In the genomic region with DNA sequence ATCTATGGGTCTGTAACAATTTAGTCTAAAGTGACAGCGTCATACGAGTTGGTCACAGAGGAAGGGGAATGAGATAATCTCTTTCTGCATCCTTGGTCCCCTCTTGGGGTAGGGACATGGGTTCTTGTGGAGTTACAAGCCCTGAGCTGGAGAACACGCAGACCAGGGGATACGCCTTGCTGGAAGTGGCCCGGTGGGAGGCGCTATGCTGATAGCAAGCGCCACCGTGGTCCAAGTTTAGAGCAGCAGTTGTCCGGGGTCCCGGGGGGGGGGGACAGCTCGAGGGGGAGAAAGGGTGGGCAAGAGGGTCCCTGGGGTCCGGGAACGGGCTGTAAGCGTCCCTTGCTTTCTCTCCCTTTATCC, we compare ENCODE assay signal across 8 mouse cellular contexts. TPM values are rescaled to one million over a fixed set of nuclear protein-coding genes. Genes with fewer than 3 reads are reported as not detected.
A peak's percentile ranks its signal among the peaks of the same experiment; 100 is the strongest.
DNase-seq lines count a peak whose midpoint lies in the region; ATAC-seq and TF ChIP-seq lines count a peak whose summit lies in the region.

No protein-coding gene starts in this region.

- WGBS in embryonic facial prominence, embryonic 10.5 days: 2% methylated on average over 14 of the region's 14 CpGs
- WGBS in limb, embryonic 12.5 days: 1% methylated on average over 14 of the region's 14 CpGs
- whole genome bisulfite sequencing in midbrain, embryonic 15.5 days: 2% methylated on average over 14 of the region's 14 CpGs

- peak overlapping the region; percentile 92 for H3K27ac ChIP-seq in embryonic facial prominence, embryonic 10.5 days (replicated peaks)
- H3K27ac ChIP-seq in limb, embryonic 12.5 days: no peak overlapping the region; the same call in 1 of the 2 replicates
- H3K27ac ChIP-seq in midbrain, embryonic 15.5 days: peak overlapping the region; percentile 87

- peak; percentile 58 for DNase-seq in adrenal gland, postnatal 14 days
- DNase-seq in adrenal gland, adult 18-20 months (ENCODE audit: low spot score in 2 of 2): no peak
- DNase-seq in embryonic facial prominence, embryonic 10.5 days (ENCODE audit: low spot score): no peak
- peak; percentile 27 for DNase-seq in heart, postnatal 25 days (ENCODE audit: low spot score)
- DNase-seq in ovary, postnatal 10 days (ENCODE audit: low spot score): no peak

- peaks cover 14% of the 10 kb centered on the region for H3K4me1 ChIP-seq in E14TG2a.4 (replicated peaks; ENCODE audit: low read depth, low read length)
- H3K4me1 ChIP-seq in embryonic facial prominence, embryonic 10.5 days: peaks cover 54% of the 10 kb centered on the region
- H3K4me1 ChIP-seq in limb, embryonic 12.5 days (replicated peaks): peaks cover 18% of the 10 kb centered on the region
- H3K4me1 ChIP-seq in midbrain, embryonic 15.5 days: peaks cover 30% of the 10 kb centered on the region

- H3K4me3 ChIP-seq in E14TG2a.4 (replicated peaks; ENCODE audit: low read length): peak overlapping the region; percentile 88
- peak overlapping the region; percentile 73 for H3K4me3 ChIP-seq in embryonic facial prominence, embryonic 10.5 days
- peak overlapping the region; percentile 87 for H3K4me3 ChIP-seq in limb, embryonic 12.5 days (replicated peaks)
- peak overlapping the region; percentile 57 for H3K4me3 ChIP-seq in midbrain, embryonic 15.5 days

- no peaks in the 10 kb centered on the region for H3K36me3 ChIP-seq in E14TG2a.4 (ENCODE audit: insufficient read depth, low read length)
- H3K36me3 ChIP-seq in embryonic facial prominence, embryonic 10.5 days (replicated peaks): no peaks in the 10 kb centered on the region
- no peaks in the 10 kb centered on the region for H3K36me3 ChIP-seq in limb, embryonic 12.5 days
- no peaks in the 10 kb centered on the region for H3K36me3 ChIP-seq in midbrain, embryonic 15.5 days (replicated peaks)

- H3K9ac ChIP-seq in limb, embryonic 12.5 days (replicated peaks): peak overlapping the region; percentile 90
- H3K9ac ChIP-seq in midbrain, embryonic 15.5 days: peak overlapping the region; percentile 74

- peak; percentile 16; the same call in 1 of the 2 replicates for TF ChIP-seq CTCF in E14TG2a.4 (conservative IDR thresholded peaks at IDR 0.05; ENCODE audit: low read length)

- H3K9me3 ChIP-seq in E14TG2a.4 (ENCODE audit: low read length): no peaks in the 10 kb centered on the region
- no peaks in the 10 kb centered on the region for H3K9me3 ChIP-seq in embryonic facial prominence, embryonic 10.5 days
- no peaks in the 10 kb centered on the region for H3K9me3 ChIP-seq in limb, embryonic 12.5 days
- H3K9me3 ChIP-seq in midbrain, embryonic 15.5 days: no peaks in the 10 kb centered on the region

- peak overlapping the region; percentile 76 for H3K4me2 ChIP-seq in limb, embryonic 12.5 days
- peak overlapping the region; percentile 70 for H3K4me2 ChIP-seq in midbrain, embryonic 15.5 days

- intact Hi-C loops in heart, postnatal 25 days (cut with DNase I): loop anchor here (1.0 to 2.0 kb wide), 2 partner anchors 58 to 70 kb away; no protein-coding TSS in a partner anchor

- H3K27me3 ChIP-seq in E14TG2a.4 (ENCODE audit: insufficient read depth, low read length): peaks cover 57% of the 10 kb centered on the region
- H3K27me3 ChIP-seq in embryonic facial prominence, embryonic 10.5 days (replicated peaks; ENCODE audit: low read depth, poor library complexity, severe bottlenecking): peaks cover 17% of the 10 kb centered on the region
- peaks cover 13% of the 10 kb centered on the region; the same call in 1 of the 2 replicates for H3K27me3 ChIP-seq in limb, embryonic 12.5 days
- H3K27me3 ChIP-seq in midbrain, embryonic 15.5 days (replicated peaks): no peaks in the 10 kb centered on the region

- ATAC-seq in limb, embryonic 12.5 days (ENCODE audit: insufficient number of reproducible peaks, insufficient read depth, low FRiP score, low TSS enrichment, low read depth): peak; percentile 16; the same call in 1 of the 2 replicates
- ATAC-seq in midbrain, embryonic 15.5 days (replicated peaks): peak; percentile 67

RNA-seq across cellular contexts. Expression of gene Eml1, which starts 51.7 kb away (rescaled TPM):
- total RNA-seq in adrenal gland, postnatal 14 days (2021): 32.9 and 38.8 TPM in 2 replicates
- total RNA-seq in adrenal gland, adult 18-20 months (2021): 10 to 100 TPM; 19.7 to 19.9 TPM
- polyA plus RNA-seq in embryonic facial prominence, embryonic 10.5 days (2016; fragmentation: Nextera tagmentation; extraction: Ambion mirVana): 70.6 and 74.1 TPM in 2 replicates
- total RNA-seq in heart, postnatal 25 days (2021): 10 to 100 TPM; 76.4 to 78.6 TPM
- polyA plus RNA-seq in limb, embryonic 12.5 days (2016; fragmentation: Nextera tagmentation; extraction: Ambion mirVana): 41.4 and 43.8 TPM in 2 replicates
- 52.9 and 61.3 TPM in 2 replicates for polyA plus RNA-seq in midbrain, embryonic 15.5 days (2015; fragmentation: Nextera tagmentation; extraction: Ambion mirVana)

Comparison
In these comparisons a context has a peak if more than half of its experiments do, and no peak if none do; other contexts are left out.
1. DNase-seq: peak in adrenal gland, postnatal 14 days (single experiment) and heart, postnatal 25 days (single experiment); none in adrenal gland, adult 18-20 months (0 of 2), embryonic facial prominence, embryonic 10.5 days (single experiment) and ovary, postnatal 10 days (single experiment).
2. Peak in every context shown above with its lines, with median percentiles within 50 percentile points of each other: H3K4me3 ChIP-seq.